Mouse (Mus musculus): ENCODE measurements around the gene Gm11639.

- no peak for TF ChIP-seq CTCF (IDR thresholded peaks at IDR 0.05; ENCODE audit: borderline replicate concordance, control insufficient read depth, extremely low read depth, insufficient read depth, low read length, poor library complexity)
- no peak for TF ChIP-seq POLR2A (IDR thresholded peaks at IDR 0.05; ENCODE audit: control insufficient read depth, extremely low read depth, insufficient read depth, low read length, poor library complexity)
These were observed 459.2 kb downstream of the Gm11639 start for GRCm38 (mm10) chr11:105144508-105145210.

Measured in thymus, adult 2 months (tissue).